In genomic region chr4:88822995-88823394, GRCm38 (mm10) we compare ENCODE assay signal across 10 mouse cellular contexts. TPM values are rescaled to one million over a fixed set of nuclear protein-coding genes. Genes with fewer than 3 reads are reported as not detected.
DNase-seq lines count a peak whose midpoint lies in the region.
"Had no signal": no experiment of that assay in that cellular context is flagged by ENCODE, and none has a peak within 500 bp of the region (broad histone marks: within the 10 kb centered on the region; RNA-seq: fewer than 3 reads in every experiment).

No protein-coding gene starts in this region.

- DNase-seq in adrenal gland, postnatal 14 days = peak; percentile 14
- no peak for DNase-seq in adrenal gland, adult 8-10 months
- DNase-seq in layer of hippocampus, postnatal 10 days (ENCODE audit: low spot score in 2 of 2) = peak; percentile 5 to 26
- no peak for DNase-seq in layer of hippocampus, postnatal 14 days (ENCODE audit: low spot score in 2 of 2)
- peak; percentile 32 for DNase-seq in 416B (ENCODE audit: low read depth)
- DNase-seq in induced T-regulatory cell, adult 2 months (ENCODE audit: low read depth) = peak; percentile 55
- no peak for DNase-seq in spleen, postnatal 4 days (ENCODE audit: low spot score in 2 of 2)
- DNase-seq in heart, postnatal 4 days = no peak
- DNase-seq: gastrocnemius, postnatal 14 days had no signal

RNA-seq across cellular contexts. Expression of gene Ifna11, which starts 3.2 kb away (rescaled TPM):
- total RNA-seq in adrenal gland, postnatal 14 days (2021) = not detected in 2 replicates
- total RNA-seq in adrenal gland, adult 8-10 months (2022) = not detected
- total RNA-seq in layer of hippocampus, postnatal 10 days (2021) = not detected
- not detected for total RNA-seq in layer of hippocampus, postnatal 14 days (2021)
- not detected for total RNA-seq in heart, postnatal 4 days (2021)
- total RNA-seq: gastrocnemius, postnatal 14 days; left cerebral cortex, postnatal 25 days had no signal

RNA-seq across cellular contexts. Expression of gene Ifna6, which starts 4.2 kb away (rescaled TPM):
- total RNA-seq in adrenal gland, postnatal 14 days (2021) = not detected in 2 replicates
- not detected for total RNA-seq in adrenal gland, adult 8-10 months (2022)
- total RNA-seq in layer of hippocampus, postnatal 10 days (2021) = not detected
- not detected for total RNA-seq in layer of hippocampus, postnatal 14 days (2021)
- not detected for total RNA-seq in heart, postnatal 4 days (2021)
- total RNA-seq: gastrocnemius, postnatal 14 days; left cerebral cortex, postnatal 25 days had no signal

RNA-seq across cellular contexts. Expression of gene Ifna7, which starts 7.0 kb away (rescaled TPM):
- total RNA-seq in adrenal gland, postnatal 14 days (2021) = not detected in 2 replicates
- total RNA-seq in adrenal gland, adult 8-10 months (2022) = not detected
- total RNA-seq in layer of hippocampus, postnatal 10 days (2021) = not detected
- total RNA-seq in layer of hippocampus, postnatal 14 days (2021) = not detected
- not detected for total RNA-seq in heart, postnatal 4 days (2021)
- total RNA-seq: gastrocnemius, postnatal 14 days; left cerebral cortex, postnatal 25 days had no signal

RNA-seq across cellular contexts. Expression of gene Ifna5, which starts 12.3 kb away (rescaled TPM):
- not detected in 2 replicates for total RNA-seq in adrenal gland, postnatal 14 days (2021)
- not detected for total RNA-seq in adrenal gland, adult 8-10 months (2022)
- total RNA-seq in layer of hippocampus, postnatal 10 days (2021) = not detected
- total RNA-seq in layer of hippocampus, postnatal 14 days (2021) = not detected
- total RNA-seq in heart, postnatal 4 days (2021) = not detected
- total RNA-seq: gastrocnemius, postnatal 14 days; left cerebral cortex, postnatal 25 days had no signal

RNA-seq across cellular contexts. Expression of gene Gm13288, which starts 17.7 kb away (rescaled TPM):
- total RNA-seq in adrenal gland, postnatal 14 days (2021) = not detected in 2 replicates
- total RNA-seq in adrenal gland, adult 8-10 months (2022) = not detected
- not detected for total RNA-seq in layer of hippocampus, postnatal 10 days (2021)
- not detected for total RNA-seq in layer of hippocampus, postnatal 14 days (2021)
- under 1 TPM in 1 of 2 experiments, not detected in 1; 0.14 TPM for total RNA-seq in heart, postnatal 4 days (2021)
- total RNA-seq: gastrocnemius, postnatal 14 days; left cerebral cortex, postnatal 25 days had no signal

Comparison
In these comparisons a context has a peak if more than half of its experiments do, and no peak if none do; other contexts are left out.
1. DNase-seq: peak in adrenal gland, postnatal 14 days (single experiment), layer of hippocampus, postnatal 10 days (2 of 2), 416B (single experiment) and induced T-regulatory cell, adult 2 months (single experiment); none in adrenal gland, adult 8-10 months (single experiment), layer of hippocampus, postnatal 14 days (0 of 2), spleen, postnatal 4 days (0 of 2) and heart, postnatal 4 days (single experiment).